In the genomic region with DNA sequence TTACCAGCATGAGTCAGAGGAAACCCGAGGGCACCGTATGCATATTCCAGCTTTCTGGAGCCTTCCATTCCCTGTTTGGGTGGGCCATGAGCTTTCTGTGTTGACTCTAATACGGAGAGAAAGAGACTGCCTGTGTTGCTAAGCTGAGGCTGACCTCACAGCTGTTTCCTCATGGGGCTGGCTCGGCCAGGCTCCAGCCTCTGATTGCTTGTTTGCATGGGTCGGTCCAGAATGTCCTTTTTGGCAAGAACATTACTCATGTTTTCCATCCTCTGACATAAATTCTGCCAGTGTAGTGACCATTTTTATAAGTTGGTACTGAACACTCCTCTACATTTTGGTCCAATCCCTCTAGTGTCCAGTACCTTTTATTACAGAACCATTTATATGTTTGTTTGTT, we compare ENCODE assay signal across 12 mouse cellular contexts. TPM values are rescaled to one million over a fixed set of nuclear protein-coding genes. Genes with fewer than 3 reads are reported as not detected.
DNase-seq lines count a peak whose midpoint lies in the region; ATAC-seq and TF ChIP-seq lines count a peak whose summit lies in the region.
"Had no signal": no experiment of that assay in that cellular context is flagged by ENCODE, and none has a peak within 500 bp of the region (broad histone marks: within the 10 kb centered on the region; RNA-seq: fewer than 3 reads in every experiment).

No protein-coding gene starts in this region.

- DNase-seq in left cerebral cortex, adult 9 months (ENCODE audit: low spot score in 2 of 2), result peak; percentile 44 to 66
- no peak for DNase-seq in left cerebral cortex, adult 11 months (ENCODE audit: low spot score)
- peak; percentile 41 for DNase-seq in fibroblast of lung, adult 2 months (ENCODE audit: low read depth)
- peak; percentile 85 for DNase-seq in heart, postnatal 25 days (ENCODE audit: low spot score)
- DNase-seq in right cerebral cortex, postnatal 10 days (ENCODE audit: low spot score in 2 of 2), result no peak
- no peak for DNase-seq in forebrain, postnatal 0 days

- H3K36me3 ChIP-seq in myocyte (ENCODE audit: control insufficient read depth, insufficient read depth), result no peaks in the 10 kb centered on the region
- no peaks in the 10 kb centered on the region for H3K36me3 ChIP-seq in forebrain, postnatal 0 days (ENCODE audit: insufficient read depth)
- H3K36me3 ChIP-seq in forebrain, embryonic 16.5 days (ENCODE audit: control insufficient read depth, insufficient read depth), result no peaks in the 10 kb centered on the region
- H3K36me3 ChIP-seq: embryonic facial prominence, embryonic 15.5 days had no signal

- TF ChIP-seq POLR2A in myocyte (IDR thresholded peaks at IDR 0.05; ENCODE audit: insufficient read length, low read depth), result no peak

- no peaks in the 10 kb centered on the region for H3K27me3 ChIP-seq in myocyte (ENCODE audit: control insufficient read depth, insufficient read depth, insufficient read length)
- H3K27me3 ChIP-seq in forebrain, postnatal 0 days (ENCODE audit: insufficient read depth, low read length), result no peaks in the 10 kb centered on the region
- no peaks in the 10 kb centered on the region for H3K27me3 ChIP-seq in forebrain, embryonic 16.5 days (replicated peaks; ENCODE audit: control insufficient read depth, insufficient read depth, low read length)
- H3K27me3 ChIP-seq: embryonic facial prominence, embryonic 15.5 days had no signal

- no peak for TF ChIP-seq CTCF in forebrain, postnatal 0 days (IDR thresholded peaks at IDR 0.05; ENCODE audit: low read depth)

- H3ac ChIP-seq in myocyte (ENCODE audit: control insufficient read depth, insufficient read length), result no peak overlapping the region

- H3K79me2 ChIP-seq in myocyte (ENCODE audit: control insufficient read depth, insufficient read depth), result no peaks in the 10 kb centered on the region

- H3K4me3 ChIP-seq in myocyte, result no peak overlapping the region
- H3K4me3 ChIP-seq in forebrain, postnatal 0 days (ENCODE audit: low read depth, low read length), result no peak overlapping the region
- no peak overlapping the region for H3K4me3 ChIP-seq in forebrain, embryonic 16.5 days (replicated peaks; ENCODE audit: low read length)
- H3K4me3 ChIP-seq: embryonic facial prominence, embryonic 15.5 days had no signal

- H3K27ac ChIP-seq in forebrain, postnatal 0 days (ENCODE audit: low read depth, low read length), result no peak overlapping the region
- no peak overlapping the region for H3K27ac ChIP-seq in forebrain, embryonic 16.5 days (ENCODE audit: low read length)
- H3K27ac ChIP-seq: embryonic facial prominence, embryonic 15.5 days had no signal

- H3K4me2 ChIP-seq in myocyte (ENCODE audit: low read depth), result peak overlapping the region; percentile 39
- H3K4me2 ChIP-seq in forebrain, postnatal 0 days (ENCODE audit: low read depth), result no peak overlapping the region
- no peak overlapping the region for H3K4me2 ChIP-seq in forebrain, embryonic 16.5 days (ENCODE audit: low read length)
- H3K4me2 ChIP-seq: embryonic facial prominence, embryonic 15.5 days had no signal

- intact Hi-C loops in heart, postnatal 25 days (cut with DNase I), result loop anchor here (2.0 kb wide), 2 partner anchors 24 to 38 kb away; no protein-coding TSS in a partner anchor

- H3K9ac ChIP-seq in forebrain, postnatal 0 days, result no peak overlapping the region
- H3K9ac ChIP-seq in forebrain, embryonic 16.5 days (replicated peaks; ENCODE audit: low read depth, low read length), result no peak overlapping the region
- H3K9ac ChIP-seq: embryonic facial prominence, embryonic 15.5 days had no signal

- no peak for ATAC-seq in forebrain, postnatal 0 days
- no peak for ATAC-seq in forebrain, embryonic 16.5 days

- H3K4me1 ChIP-seq in forebrain, postnatal 0 days (ENCODE audit: insufficient read depth), result no peaks in the 10 kb centered on the region
- no peaks in the 10 kb centered on the region for H3K4me1 ChIP-seq in forebrain, embryonic 16.5 days (replicated peaks; ENCODE audit: control insufficient read depth, insufficient read depth, low read length)
- H3K4me1 ChIP-seq: embryonic facial prominence, embryonic 15.5 days had no signal

- no peaks in the 10 kb centered on the region for H3K9me3 ChIP-seq in forebrain, postnatal 0 days (ENCODE audit: low read length)
- H3K9me3 ChIP-seq in forebrain, embryonic 16.5 days (ENCODE audit: control insufficient read depth, low read length), result no peaks in the 10 kb centered on the region
- H3K9me3 ChIP-seq: embryonic facial prominence, embryonic 15.5 days had no signal

- 86% methylated on average over 5 of the region's 5 CpGs for WGBS in forebrain, postnatal 0 days
- WGBS in forebrain, embryonic 16.5 days, result 84% methylated on average over 5 of the region's 5 CpGs

TF ChIP-seq in myocyte, 11 proteins besides CTCF, POLR2A, EP300 and RAD21:
- TF ChIP-seq MYOD1 (IDR thresholded peaks at IDR 0.05; ENCODE audit: control insufficient read depth in 1 of 3, insufficient read length in 2 of 3, low read depth in 2 of 3) (peak in 1 of 3 experiments; percentile 47), MYOG (IDR thresholded peaks at IDR 0.05; ENCODE audit: control insufficient read depth in 1 of 3, insufficient read depth in 1 of 3, insufficient read length in 2 of 3, low read depth in 2 of 3) (peak in 1 of 3 experiments; percentile 57), TCF3 (IDR thresholded peaks at IDR 0.05; ENCODE audit: insufficient read length, low read depth) (no peak)

RNA-seq across cellular contexts. Expression of a gene that starts 35.6 kb away (rescaled TPM):
- not detected for total RNA-seq in heart, postnatal 25 days (2021)
- not detected for polyA plus RNA-seq in myocyte (2012; fragmentation: generic; extraction: Trizol)
- not detected in 2 replicates for total RNA-seq in forebrain, postnatal 0 days (2014; rRNA removed)
- not detected in 2 replicates for polyA plus RNA-seq in forebrain, postnatal 0 days (2015; fragmentation: Nextera tagmentation; extraction: Ambion mirVana)
- not detected in 2 replicates for polyA plus RNA-seq in forebrain, embryonic 16.5 days (2015; fragmentation: Nextera tagmentation; extraction: Ambion mirVana)
- total RNA-seq: left cerebral cortex, adult 8-10 months; monocyte, adult 5-6 weeks had no signal
- polyA plus RNA-seq: embryonic facial prominence, embryonic 15.5 days; stomach, embryonic 16.5 days had no signal

Comparison
In these comparisons a context has a peak if more than half of its experiments do, and no peak if none do; other contexts are left out.
1. DNase-seq: peak in left cerebral cortex, adult 9 months (2 of 2), fibroblast of lung, adult 2 months (single experiment) and heart, postnatal 25 days (single experiment); none in left cerebral cortex, adult 11 months (single experiment), right cerebral cortex, postnatal 10 days (0 of 2) and forebrain, postnatal 0 days (single experiment).